Comparison of ENCODE assay signal across 14 mouse cellular contexts in the genomic region with DNA sequence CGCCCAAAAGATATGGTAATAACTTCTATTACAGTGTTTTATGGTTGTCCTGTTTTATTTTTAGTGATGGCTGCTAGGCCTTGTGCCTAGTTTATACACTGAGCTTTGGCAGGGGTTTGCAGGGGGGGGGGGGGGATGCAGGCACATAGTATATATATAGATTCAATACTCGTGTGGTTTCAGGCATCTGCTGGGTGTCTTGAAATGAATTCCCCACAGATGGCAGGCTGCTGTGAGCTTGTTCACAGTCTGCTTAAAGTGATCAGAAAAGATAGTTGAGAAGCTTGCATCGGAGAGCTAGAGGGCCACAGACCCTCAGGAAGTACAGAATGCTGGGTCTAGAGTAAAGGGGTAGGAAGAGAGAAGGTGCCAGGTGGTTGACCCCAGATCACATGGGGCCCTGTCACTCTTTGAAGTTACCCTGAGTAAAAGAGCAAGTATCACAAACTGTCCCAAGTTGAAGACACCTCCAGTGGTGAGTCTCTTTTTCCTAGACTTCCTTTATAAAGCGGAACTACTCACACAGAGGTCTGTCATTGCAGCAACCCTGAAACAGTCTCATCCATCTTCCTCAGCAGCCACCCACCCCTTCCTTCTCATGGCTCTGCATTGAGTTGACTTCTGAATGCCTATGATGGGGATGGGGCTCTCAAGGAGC. TPM values are rescaled to one million over a fixed set of nuclear protein-coding genes. Genes with fewer than 3 reads are reported as not detected.
DNase-seq lines count a peak whose midpoint lies in the region; ATAC-seq and TF ChIP-seq lines count a peak whose summit lies in the region.
"Had no signal": no experiment of that assay in that cellular context is flagged by ENCODE, and none has a peak within 500 bp of the region (broad histone marks: within the 10 kb centered on the region; RNA-seq: fewer than 3 reads in every experiment).

No protein-coding gene starts in this region.

- H3K4me1 ChIP-seq in MEL (ENCODE audit: control insufficient read depth in 1 of 2, insufficient read depth in 2 of 2, low read length in 2 of 2), result peaks cover 8 to 37% of the 10 kb centered on the region in 2 experiments
- H3K4me1 ChIP-seq in small intestine, adult 2 months (ENCODE audit: control insufficient read depth, insufficient read depth, insufficient read length, low read length), result peaks cover 9% of the 10 kb centered on the region; the same call in 1 of the 2 replicates
- no peaks in the 10 kb centered on the region for H3K4me1 ChIP-seq in kidney, embryonic 14.5 days (ENCODE audit: control insufficient read depth, insufficient read depth, low read length)
- H3K4me1 ChIP-seq: embryonic facial prominence, embryonic 10.5 days; forebrain, embryonic 13.5 days; hindbrain, embryonic 15.5 days; limb, embryonic 12.5 days had no signal

- peaks cover 0 to 41% of the 10 kb centered on the region in 2 experiments; a peak in 2 of 4 replicates for H3K36me3 ChIP-seq in MEL (ENCODE audit: control insufficient read depth in 1 of 2, insufficient read depth in 2 of 2, low read length in 2 of 2)
- no peaks in the 10 kb centered on the region for H3K36me3 ChIP-seq in small intestine, adult 2 months (ENCODE audit: control insufficient read depth, insufficient read depth, low read length)
- no peaks in the 10 kb centered on the region for H3K36me3 ChIP-seq in kidney, embryonic 14.5 days (ENCODE audit: control insufficient read depth, insufficient read depth, low read length)
- H3K36me3 ChIP-seq: embryonic facial prominence, embryonic 10.5 days; heart, embryonic 10.5 days; hindbrain, embryonic 15.5 days; limb, embryonic 12.5 days had no signal

- TF ChIP-seq RAD21 in MEL (IDR thresholded peaks at IDR 0.05; ENCODE audit: low read depth, low read length), result no peak

- H3K27ac ChIP-seq in MEL (ENCODE audit: control insufficient read depth, low read depth, low read length), result peak overlapping the region; percentile 68
- peak overlapping the region; percentile 44 for H3K27ac ChIP-seq in small intestine, adult 2 months (ENCODE audit: insufficient read depth, low read depth, low read length)
- H3K27ac ChIP-seq in kidney, embryonic 14.5 days (ENCODE audit: low read depth, low read length), result no peak overlapping the region
- H3K27ac ChIP-seq: embryonic facial prominence, embryonic 10.5 days; forebrain, embryonic 13.5 days; heart, embryonic 10.5 days; hindbrain, embryonic 15.5 days; limb, embryonic 12.5 days had no signal

- intact Hi-C loops in left cerebral cortex, postnatal 36 days (cut with DNase I), result loop anchor here (5.0 kb wide), 2 partner anchors 35 to 60 kb away; no protein-coding TSS in a partner anchor

- TF ChIP-seq POLR2A in MEL (IDR thresholded peaks at IDR 0.05; ENCODE audit: control insufficient read depth in 1 of 2, insufficient read depth in 1 of 2, low read depth in 1 of 2, low read length in 2 of 2, poor library complexity in 1 of 2), result peak in 1 of 2 experiments; percentile 43; a peak in 1 of 4 replicates
- no peak for TF ChIP-seq POLR2A in small intestine, adult 2 months (IDR thresholded peaks at IDR 0.05; ENCODE audit: low read depth, low read length)

- no peaks in the 10 kb centered on the region for H3K27me3 ChIP-seq in MEL (ENCODE audit: control insufficient read depth in 1 of 2, insufficient read depth in 2 of 2, low read length in 2 of 2)
- no peaks in the 10 kb centered on the region for H3K27me3 ChIP-seq in small intestine, adult 2 months (ENCODE audit: control insufficient read depth, insufficient read depth, low read length)
- no peaks in the 10 kb centered on the region for H3K27me3 ChIP-seq in kidney, embryonic 14.5 days (ENCODE audit: control insufficient read depth, insufficient read depth, low read length)
- H3K27me3 ChIP-seq: forebrain, embryonic 13.5 days; hindbrain, embryonic 15.5 days; limb, embryonic 12.5 days had no signal

- no peak overlapping the region for H3K4me2 ChIP-seq in kidney, embryonic 14.5 days (replicated peaks; ENCODE audit: low read depth, low read length)
- H3K4me2 ChIP-seq: forebrain, embryonic 13.5 days; hindbrain, embryonic 15.5 days; limb, embryonic 12.5 days had no signal

- DNase-seq in layer of hippocampus, adult 9-11 months, result peak; percentile 74
- DNase-seq in layer of hippocampus, postnatal 25 days (ENCODE audit: extremely low spot score in 1 of 2, low spot score in 1 of 2), result no peak
- DNase-seq in MEL (ENCODE audit: low read depth, low spot score), result no peak
- DNase-seq in left cerebral cortex, postnatal 36 days (ENCODE audit: low spot score in 2 of 2), result peak; percentile 41 to 57
- no peak for DNase-seq in adrenal gland, postnatal 14 days
- DNase-seq in kidney, postnatal 36 days, result no peak
- DNase-seq: lung, postnatal 14 days had no signal

- no peaks in the 10 kb centered on the region for H3K79me2 ChIP-seq in MEL (ENCODE audit: control insufficient read depth, insufficient read depth, low read length, poor library complexity)

- H3K9me3 ChIP-seq in MEL (replicated peaks; ENCODE audit: insufficient read depth, low read length), result no peaks in the 10 kb centered on the region
- no peaks in the 10 kb centered on the region for H3K9me3 ChIP-seq in kidney, embryonic 14.5 days (ENCODE audit: control insufficient read depth, low read length)
- H3K9me3 ChIP-seq: embryonic facial prominence, embryonic 10.5 days; forebrain, embryonic 13.5 days; heart, embryonic 10.5 days; hindbrain, embryonic 15.5 days; limb, embryonic 12.5 days had no signal

- no peak for ATAC-seq in kidney, embryonic 14.5 days (ENCODE audit: low FRiP score, low TSS enrichment)
- ATAC-seq: forebrain, embryonic 13.5 days had no signal

- 69% methylated on average over 4 of the region's 4 CpGs for WGBS in small intestine, adult 2 months
- 85% methylated on average over 4 of the region's 4 CpGs for WGBS in kidney, embryonic 14.5 days

- H3K9ac ChIP-seq in MEL (ENCODE audit: control insufficient read depth, low read depth, low read length, poor library complexity, severe bottlenecking), result peak overlapping the region; percentile 3; the same call in 1 of the 2 replicates
- H3K9ac ChIP-seq in kidney, embryonic 14.5 days (ENCODE audit: low read depth, low read length), result no peak overlapping the region
- H3K9ac ChIP-seq: forebrain, embryonic 13.5 days; hindbrain, embryonic 15.5 days; limb, embryonic 12.5 days had no signal

- no peak overlapping the region for H3K4me3 ChIP-seq in MEL (ENCODE audit: control insufficient read depth in 1 of 2, insufficient read depth in 1 of 2, low read depth in 2 of 2, low read length in 2 of 2)
- no peak overlapping the region for H3K4me3 ChIP-seq in small intestine, adult 2 months (ENCODE audit: low read depth, low read length)
- H3K4me3 ChIP-seq in kidney, embryonic 14.5 days (ENCODE audit: low read length), result no peak overlapping the region
- H3K4me3 ChIP-seq: embryonic facial prominence, embryonic 10.5 days; forebrain, embryonic 13.5 days; heart, embryonic 10.5 days; hindbrain, embryonic 15.5 days; limb, embryonic 12.5 days had no signal

- TF ChIP-seq CTCF in MEL (IDR thresholded peaks at IDR 0.05 in 2 of 3, conservative IDR thresholded peaks at IDR 0.05 in 1 of 3; ENCODE audit: control insufficient read depth in 1 of 3, insufficient read depth in 1 of 3, low read depth in 2 of 3, low read length in 3 of 3, poor library complexity in 1 of 3, severe bottlenecking in 1 of 3), result no peak
- TF ChIP-seq CTCF in small intestine, adult 2 months (IDR thresholded peaks at IDR 0.05; ENCODE audit: extremely low read depth, insufficient read length, insufficient replicate concordance, low read depth, low read length), result no peak

- TF ChIP-seq EP300 in MEL (IDR thresholded peaks at IDR 0.05; ENCODE audit: low read depth in 1 of 2, low read length in 2 of 2), result no peak

TF ChIP-seq in MEL, 35 proteins besides CTCF, POLR2A, EP300 and RAD21 (continues in another document):
- peak; percentile 68 for TF ChIP-seq TBP (IDR thresholded peaks at IDR 0.05; ENCODE audit: low read depth, low read length)
- no peak for TF ChIP-seq MYC (IDR thresholded peaks at IDR 0.05; ENCODE audit: low read depth, low read length)
- TF ChIP-seq ZMIZ1 (IDR thresholded peaks at IDR 0.05; ENCODE audit: low read depth, low read length), result peak; percentile 54; the same call in 1 of the 2 replicates
- no peak for TF ChIP-seq RCOR1 (IDR thresholded peaks at IDR 0.05; ENCODE audit: low read depth, low read length)
- no peak for TF ChIP-seq CHD2 (IDR thresholded peaks at IDR 0.05; ENCODE audit: low read length)
- no peak for TF ChIP-seq ZC3H11A (IDR thresholded peaks at IDR 0.05; ENCODE audit: low read depth, low read length)
- TF ChIP-seq POLR2AphosphoS5 (IDR thresholded peaks at IDR 0.05; ENCODE audit: borderline replicate concordance, low read depth, low read length), result no peak
- TF ChIP-seq CHD1 (IDR thresholded peaks at IDR 0.05; ENCODE audit: low read depth, low read length), result no peak

RNA-seq across cellular contexts. Expression of a gene that starts 24.4 kb away (rescaled TPM):
- 1 to 10 TPM; 6.3 to 6.6 TPM for total RNA-seq in layer of hippocampus, postnatal 25 days (2021)
- 0.15 and 0.42 TPM in 2 replicates for total RNA-seq in MEL (2012; rRNA removed)
- polyA plus RNA-seq in MEL (2012; ENCODE audit: insufficient read depth in 1 of 2, insufficient read length in 2 of 2, low read depth in 1 of 2, low replicate concordance in 2 of 2, missing spikeins in 1 of 2), result under 1 TPM in 1 of 2 experiments, not detected in 1; 0.31 TPM
- total RNA-seq in left cerebral cortex, postnatal 36 days (2021), result 1 to 10 TPM; 6.5 to 7.8 TPM
- polyA plus RNA-seq in small intestine, adult 2 months (2012; rRNA removed), result 6.9 and 9.2 TPM in 2 replicates
- total RNA-seq in adrenal gland, postnatal 14 days (2021), result 0.59 and 1.8 TPM in 2 replicates
- polyA plus RNA-seq in kidney, embryonic 14.5 days (2014; fragmentation: Nextera tagmentation; extraction: Ambion mirVana), result 0.63 and 1.4 TPM in 2 replicates

RNA-seq across cellular contexts. Expression of a gene that starts 31.8 kb away (rescaled TPM):
- total RNA-seq in layer of hippocampus, postnatal 25 days (2021), result 100 to 1,000 TPM; 625 to 681 TPM
- 0.15 and 0.20 TPM in 2 replicates for total RNA-seq in MEL (2012; rRNA removed)
- polyA plus RNA-seq in MEL (2012; ENCODE audit: insufficient read depth in 1 of 2, insufficient read length in 2 of 2, low read depth in 1 of 2, low replicate concordance in 2 of 2, missing spikeins in 1 of 2), result under 1 TPM in 1 of 2 experiments, not detected in 1; 0.26 TPM
- 100 to 1,000 TPM; 758 to 767 TPM for total RNA-seq in left cerebral cortex, postnatal 36 days (2021)
- polyA plus RNA-seq in small intestine, adult 2 months (2012; rRNA removed), result 21.5 and 23.4 TPM in 2 replicates
- 5.2 and 5.6 TPM in 2 replicates for total RNA-seq in adrenal gland, postnatal 14 days (2021)
- polyA plus RNA-seq in kidney, embryonic 14.5 days (2014; fragmentation: Nextera tagmentation; extraction: Ambion mirVana), result 1.2 and 1.5 TPM in 2 replicates

RNA-seq across cellular contexts. Expression of a gene that starts 49.5 kb away (rescaled TPM):
- 100 to 1,000 TPM; 109 to 181 TPM for total RNA-seq in layer of hippocampus, postnatal 25 days (2021)
- total RNA-seq in MEL (2012; rRNA removed), result 28.2 and 29.6 TPM in 2 replicates
- 10 to 100 TPM in 1 of 2 experiments, not detected in 1; 89.9 TPM for polyA plus RNA-seq in MEL (2012; ENCODE audit: insufficient read depth in 1 of 2, insufficient read length in 2 of 2, low read depth in 1 of 2, low replicate concordance in 2 of 2, missing spikeins in 1 of 2)
- total RNA-seq in left cerebral cortex, postnatal 36 days (2021), result 100 to 1,000 TPM in 1 of 2 experiments, 10 to 100 TPM in 1; 95.5 to 201 TPM
- polyA plus RNA-seq in small intestine, adult 2 months (2012; rRNA removed), result 272 and 372 TPM in 2 replicates
- 97.9 and 129 TPM in 2 replicates for total RNA-seq in adrenal gland, postnatal 14 days (2021)
- polyA plus RNA-seq in kidney, embryonic 14.5 days (2014; fragmentation: Nextera tagmentation; extraction: Ambion mirVana), result 45.0 and 48.7 TPM in 2 replicates

Comparison
In these comparisons a context has a peak if more than half of its experiments do, and no peak if none do; other contexts are left out.
1. DNase-seq: peak in layer of hippocampus, adult 9-11 months (single experiment) and left cerebral cortex, postnatal 36 days (2 of 2); none in layer of hippocampus, postnatal 25 days (0 of 2), MEL (single experiment), adrenal gland, postnatal 14 days (single experiment) and kidney, postnatal 36 days (0 of 2).
2. RNA of a gene that starts 31.8 kb away (total RNA-seq): 758 to 767 TPM in left cerebral cortex, postnatal 36 days and 625 to 681 TPM in layer of hippocampus, postnatal 25 days; 5.2 to 5.6 TPM in adrenal gland, postnatal 14 days and 0.15 to 0.20 TPM in MEL; every median in the first group is over 10 times any median in the second.